Mouse (Mus musculus): ENCODE results near the gene C1qtnf1.
A peak's percentile ranks its signal among the peaks of the same experiment; 100 is the strongest.

Gene C1qtnf1

DNA sequence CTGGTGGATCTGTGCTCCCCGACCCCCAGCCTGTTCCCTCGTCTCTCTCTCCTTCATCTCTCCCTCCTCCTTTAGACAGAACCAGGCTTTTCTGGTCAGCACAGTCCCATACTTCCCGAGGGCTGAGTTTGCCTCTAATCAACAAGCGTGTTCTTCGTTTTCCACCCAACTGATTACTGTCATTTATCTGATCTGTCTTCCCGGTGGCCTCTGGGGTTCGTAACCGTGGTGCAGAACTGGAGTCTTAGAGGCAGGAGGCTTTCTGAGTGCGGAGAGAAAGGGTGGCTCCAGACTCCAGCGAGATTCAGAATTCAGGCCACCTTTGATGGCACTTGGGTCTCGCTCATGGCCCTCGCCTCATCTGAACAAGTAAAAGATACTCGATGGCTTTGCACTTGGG is 6.1 kb downstream of the C1qtnf1 start:
- DNase-seq (ENCODE audit: low spot score in 2 of 2): no peak

GRCm38 (mm10) chr11:118436471-118436935 is 8.5 kb downstream of the C1qtnf1 start:
- DNase-seq (ENCODE audit: low spot score in 2 of 2): no peak

- DNase-seq (ENCODE audit: low spot score in 2 of 2): no peak
These were observed 10.8 kb downstream of the C1qtnf1 start for GRCm38 (mm10) chr11:118438665-118439414.

DNA sequence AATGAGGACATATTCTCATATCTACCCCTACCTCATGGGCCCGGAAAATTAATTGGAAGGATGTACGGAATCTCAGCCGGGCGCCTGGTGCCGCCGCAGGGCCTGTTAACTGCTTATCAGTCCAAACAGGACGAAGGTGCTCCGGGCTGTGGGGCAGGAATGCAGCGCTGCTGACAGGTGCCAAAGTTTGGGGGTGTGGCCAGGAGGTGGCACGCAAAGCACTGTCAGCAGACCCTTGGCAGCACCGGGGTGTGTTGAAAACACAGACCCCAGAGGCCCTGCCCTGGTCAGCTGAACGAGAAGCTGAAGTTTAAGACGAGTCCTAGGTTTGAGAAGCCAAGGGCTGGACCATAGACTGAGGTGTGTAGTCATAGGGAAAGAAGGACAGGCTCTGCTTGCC is 14.7 kb downstream of the C1qtnf1 start:
- DNase-seq (ENCODE audit: low spot score in 2 of 2): no peak

- peak in 1 of 2 experiments; percentile 58 for DNase-seq (ENCODE audit: low spot score in 2 of 2)
These were observed 15.4 kb downstream of the C1qtnf1 start for GRCm38 (mm10) chr11:118443201-118443970.

GRCm38 (mm10) chr11:118445843-118446242 is 17.8 kb downstream of the C1qtnf1 start:
- peak; percentile 35 to 53 for DNase-seq (ENCODE audit: low spot score in 2 of 2)

GRCm38 (mm10) chr11:118447346-118447745 is 19.3 kb downstream of the C1qtnf1 start:
- no peak for DNase-seq (ENCODE audit: low spot score in 2 of 2)

DNA sequence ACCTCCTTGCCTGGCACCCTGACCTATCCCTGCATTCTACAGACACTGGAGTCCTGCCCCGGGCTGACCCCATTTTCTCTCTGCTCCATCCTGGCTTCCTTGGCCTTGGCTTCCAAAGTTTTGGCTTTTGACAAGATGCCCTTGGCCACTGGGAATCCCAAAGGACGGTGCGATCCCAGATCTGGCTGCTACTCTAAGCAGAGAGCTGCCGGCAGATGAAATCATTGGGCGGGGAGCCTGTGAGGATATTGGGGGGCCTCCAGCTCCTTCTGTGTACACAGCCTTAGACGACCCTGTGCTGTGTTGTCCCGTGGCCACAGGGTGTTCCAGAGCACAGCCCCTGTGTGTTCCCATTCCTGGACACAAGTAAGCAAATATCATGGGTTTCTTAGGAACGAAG is 20.4 kb downstream of the C1qtnf1 start:
- no peak for DNase-seq (ENCODE audit: low spot score in 2 of 2)

GRCm38 (mm10) chr11:118451211-118451610 is 23.2 kb downstream of the C1qtnf1 start:
- DNase-seq (ENCODE audit: low spot score in 2 of 2): no peak

GRCm38 (mm10) chr11:118452955-118453354 is 25.0 kb downstream of the C1qtnf1 start:
- DNase-seq (ENCODE audit: low spot score in 2 of 2): no peak

DNA sequence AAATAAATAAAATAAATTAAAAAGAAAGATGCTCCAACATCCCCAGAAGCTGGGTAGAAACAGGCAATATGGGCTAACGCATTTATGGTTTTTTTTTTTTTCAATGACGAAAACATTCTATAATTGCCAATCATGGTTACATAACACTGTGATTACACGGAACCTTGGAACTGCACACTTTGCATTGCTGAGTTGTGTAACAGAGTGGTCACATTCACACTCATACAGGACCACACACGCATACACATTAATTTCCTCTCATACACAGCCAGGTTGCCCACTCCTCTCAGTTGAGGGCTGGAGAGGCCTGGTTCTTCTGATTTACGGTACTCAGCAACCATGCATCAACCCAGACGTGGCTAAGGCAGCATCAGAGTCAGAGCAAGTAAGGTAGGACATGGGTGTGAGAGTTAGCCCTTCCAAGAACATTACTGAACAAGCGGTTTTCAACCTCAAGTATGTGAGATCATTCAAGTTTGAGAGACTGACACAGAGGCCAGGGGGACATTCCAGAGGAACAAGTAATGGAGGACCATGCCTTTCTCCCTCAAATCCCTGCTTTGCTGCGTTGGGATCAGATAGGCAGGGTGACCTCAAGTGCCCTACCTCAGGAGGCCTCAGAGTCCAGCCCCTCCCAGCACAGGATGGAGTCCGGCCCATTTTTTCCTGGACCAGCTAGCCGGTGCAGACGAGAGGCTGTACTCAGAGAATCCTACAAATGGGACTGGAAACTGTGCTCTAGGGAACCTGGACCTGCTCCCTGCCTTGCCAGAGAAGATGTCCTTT is 26.1 kb downstream of the C1qtnf1 start:
- DNase-seq (ENCODE audit: low spot score in 2 of 2): no peak

DNA sequence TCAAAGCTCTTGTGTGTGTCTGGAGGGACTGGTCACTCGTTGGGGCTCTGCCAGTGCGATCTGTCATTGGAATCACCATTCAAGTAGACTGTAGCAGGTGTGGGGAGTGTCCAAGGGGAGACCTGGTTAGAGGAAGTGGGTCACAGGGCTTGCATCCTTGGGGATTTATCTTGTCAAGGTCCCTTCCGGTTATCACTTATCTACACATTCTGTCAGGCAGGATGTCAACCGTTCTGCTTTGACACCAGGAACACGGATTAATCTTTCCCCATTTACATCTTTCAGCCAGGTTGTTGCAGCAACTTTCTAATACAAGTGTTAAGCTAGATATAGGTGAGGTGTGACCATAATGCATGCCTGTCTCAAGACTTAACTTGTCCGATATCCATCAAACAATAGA is 27.8 kb downstream of the C1qtnf1 start:
- no peak for DNase-seq (ENCODE audit: low spot score in 2 of 2)

DNA sequence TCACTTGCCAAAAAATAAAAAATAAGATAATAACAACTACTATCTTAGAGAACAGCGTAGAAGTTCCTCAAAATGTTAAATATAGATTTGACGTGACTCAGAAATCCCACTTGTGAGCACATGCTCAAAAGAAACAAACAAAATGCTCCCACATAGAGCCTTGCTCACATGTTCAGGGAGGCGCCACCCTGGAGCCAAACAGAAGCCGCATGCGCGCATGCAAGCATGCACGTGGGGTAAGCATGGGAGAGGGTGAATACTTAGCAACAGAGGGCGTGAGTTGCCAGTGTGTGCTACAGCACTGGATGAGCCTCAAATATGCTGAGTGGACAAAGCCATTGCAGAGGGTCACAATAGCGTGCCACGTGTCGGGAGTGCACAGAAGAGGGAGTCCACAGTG is 28.9 kb downstream of the C1qtnf1 start:
- DNase-seq (ENCODE audit: low spot score in 2 of 2): no peak

GRCm38 (mm10) chr11:118459051-118459450 is 31.0 kb downstream of the C1qtnf1 start:
- DNase-seq (ENCODE audit: low spot score in 2 of 2): no peak

DNA sequence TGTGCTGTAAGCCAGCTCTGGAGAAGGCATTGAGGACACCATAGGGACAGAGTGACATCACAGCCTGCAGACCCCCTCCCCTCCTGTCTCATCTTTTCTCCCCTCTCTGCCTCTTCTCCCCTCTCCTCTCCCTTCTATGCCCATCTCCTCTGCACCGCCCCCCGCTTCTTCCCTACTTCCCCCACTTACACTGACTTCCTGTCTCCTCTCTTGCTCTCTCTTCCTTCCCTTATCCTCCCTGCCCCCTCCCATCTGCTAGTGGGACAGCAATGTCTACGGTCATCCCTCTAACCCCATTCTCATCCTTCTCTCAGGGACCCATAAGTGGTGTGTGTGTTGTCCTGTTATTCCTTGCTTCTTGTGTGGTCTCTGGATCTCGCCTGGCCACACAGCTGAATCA is 31.5 kb downstream of the C1qtnf1 start:
- DNase-seq (ENCODE audit: low spot score in 2 of 2): no peak

- peak in 1 of 2 experiments; percentile 41 for DNase-seq (ENCODE audit: low spot score in 2 of 2)
These were observed 32.3 kb downstream of the C1qtnf1 start for GRCm38 (mm10) chr11:118460280-118460679.

- DNase-seq (ENCODE audit: low spot score in 2 of 2): no peak
These were observed 39.5 kb downstream of the C1qtnf1 start for GRCm38 (mm10) chr11:118467441-118468035.

- DNase-seq (ENCODE audit: low spot score in 2 of 2): no peak
These were observed 41.6 kb downstream of the C1qtnf1 start for GRCm38 (mm10) chr11:118469509-118470160.

GRCm38 (mm10) chr11:118470234-118470966 is 42.4 kb downstream of the C1qtnf1 start:
- DNase-seq (ENCODE audit: low spot score in 2 of 2): no peak

GRCm38 (mm10) chr11:118471676-118472075 is 43.7 kb downstream of the C1qtnf1 start:
- DNase-seq (ENCODE audit: low spot score in 2 of 2): no peak

DNA sequence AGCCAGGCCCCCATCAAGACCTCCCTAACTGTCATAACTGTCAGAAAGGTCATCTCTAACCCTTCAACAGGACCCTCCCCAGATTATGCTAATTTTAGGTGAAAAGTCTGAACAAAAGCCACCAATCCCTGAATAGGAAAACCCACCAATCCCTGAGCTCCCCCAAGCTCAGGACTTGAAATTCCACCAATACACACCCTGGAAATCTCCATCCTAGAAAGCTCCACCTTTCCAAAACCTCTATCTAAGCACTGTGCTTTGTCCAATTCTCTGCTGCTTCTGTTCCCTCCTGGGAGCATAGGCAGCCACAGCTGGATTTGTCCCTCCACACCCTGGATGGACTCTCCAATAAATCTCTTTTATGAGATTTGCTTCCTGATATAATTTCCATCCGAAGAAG is 45.2 kb downstream of the C1qtnf1 start:
- no peak for DNase-seq (ENCODE audit: low spot score in 2 of 2)

Measured in spleen, postnatal 14 days (tissue).